Mouse (Mus musculus) heart, embryonic 16.5 days (tissue): ENCODE measurements around the gene Naa40. TPM values are rescaled to one million over a fixed set of nuclear protein-coding genes. Genes with fewer than 3 reads are reported as not detected.
A peak's percentile ranks its signal among the peaks of the same experiment; 100 is the strongest.

Experiments used
- ATAC-seq: fragments of 200-750 bp; cut with Nextera tagmentation; replicated peaks from 2 replicates; pipeline ENCODE4 v1.8.0; 2017; ENCODE audit warnings: moderate number of reproducible peaks; ENCODE audit not compliant: insufficient read depth, low FRiP score; ENCODE audit errors: extremely low read depth
- H3K27ac ChIP-seq: fragments of 300-500 bp; sonication (generic); 2 replicates; pipeline ENCODE4 v1.5.1; 2014; ENCODE audit warnings: mild to moderate bottlenecking, low read length, control low read depth, moderate library complexity
- H3K27me3 ChIP-seq: fragments of 300-500 bp; sonication (generic); 2 replicates; pipeline ENCODE4 v1.6.1; 2014; ENCODE audit warnings: low read length, mixed read lengths; ENCODE audit not compliant: control insufficient read depth, insufficient read depth
- H3K36me3 ChIP-seq: fragments of 300-500 bp; sonication (generic); 2 replicates; pipeline ENCODE4 v1.6.1; 2014; ENCODE audit not compliant: control insufficient read depth, insufficient read depth
- H3K4me1 ChIP-seq: fragments of 300-500 bp; sonication (generic); 2 replicates; pipeline ENCODE4 v1.6.1; 2014; ENCODE audit warnings: low read length, mixed read lengths; ENCODE audit not compliant: control insufficient read depth, insufficient read depth
- H3K4me2 ChIP-seq: fragments of 300-500 bp; sonication (generic); 2 replicates; pipeline ENCODE4 v1.6.1; 2014; ENCODE audit warnings: low read depth, mild to moderate bottlenecking, control low read depth, low read length
- H3K4me3 ChIP-seq: fragments of 300-500 bp; sonication (generic); 2 replicates; pipeline ENCODE4 v1.5.1; 2014; ENCODE audit warnings: mild to moderate bottlenecking, control low read depth, low read length
- H3K9ac ChIP-seq: fragments of 300-500 bp; sonication (generic); 2 replicates; pipeline ENCODE4 v1.6.1; 2014; ENCODE audit warnings: low read length, control low read depth
- H3K9me3 ChIP-seq: fragments of 300-500 bp; sonication (generic); replicated peaks from 2 replicates; pipeline ENCODE4 v1.6.1; 2016; ENCODE audit warnings: low read length; ENCODE audit not compliant: control insufficient read depth
- WGBS: fragments of 180-500 bp; shearing (Covaris S2); extraction: QIAGEN DNeasy Blood & Tissue Kit; methylation state at CpG from one replicate; pipeline ENCODE4 v1.1.7; 2014; 5-methylcytosine and 5-hydroxymethylcytosine counted together
- polyA plus RNA-seq: library from polyadenylated mRNA; unstranded; fragments of >200 nt; fragmentation: Nextera tagmentation; extraction: Ambion mirVana; gene quantifications from 2 replicates; pipeline ENCODE4 v1.2.1, GENCODE M21; 2015

The Naa40 gene
- polyA plus RNA-seq, 1 experiment from 2014 or later, result 59.3 TPM

- Histone ChIP-seq H3K4me2 (peak within 1 kb of the TSS; percentile 79), H3K4me3 (peak within 1 kb of the TSS; percentile 71), H3K36me3 (peaks cover under 1% of the 10 kb centered on the region; the same call in 1 of the 2 replicates), H3K9me3 (peaks cover 4% of the 10 kb centered on the region; the same call in 1 of the 2 replicates), H3K4me1 (peaks cover 46% of the 10 kb centered on the region), H3K9ac (peak within 1 kb of the TSS; percentile 88), H3K27me3 (no peaks in the 10 kb centered on the region), H3K27ac (peak within 1 kb of the TSS; percentile 94)
- peak; percentile 70 for ATAC-seq
- 2% methylated on average over 28 of the region's 28 CpGs for WGBS
Observed at GRCm38 (mm10) chr19:7267091-7267741, 26.2 kb upstream of the Naa40 start, which contains the start of gene Rcor2. Rcor2 (plus strand) TSS chr19:7267325.

GRCm38 (mm10) chr19:7266421-7266831 is 25.4 kb upstream of the Naa40 start:
- H3K4me2 ChIP-seq, result peak overlapping the region; percentile 79; the same call in 1 of the 2 replicates
- peaks cover 46% of the 10 kb centered on the region for H3K4me1 ChIP-seq
- no peak overlapping the region for H3K4me3 ChIP-seq
- no peaks in the 10 kb centered on the region for H3K27me3 ChIP-seq
- H3K9me3 ChIP-seq, result peaks cover 7% of the 10 kb centered on the region; the same call in 1 of the 2 replicates
- peak overlapping the region; percentile 53 for H3K9ac ChIP-seq
- no peaks in the 10 kb centered on the region for H3K36me3 ChIP-seq
- H3K27ac ChIP-seq, result peak overlapping the region; percentile 94
- ATAC-seq, result no peak
- 61% methylated on average over 4 of the region's 4 CpGs for WGBS

- H3K4me1 ChIP-seq, result peaks cover 46% of the 10 kb centered on the region
- H3K4me2 ChIP-seq, result peak overlapping the region; percentile 21; the same call in 1 of the 2 replicates
- H3K9me3 ChIP-seq, result peaks cover 7% of the 10 kb centered on the region; the same call in 1 of the 2 replicates
- peak overlapping the region; percentile 94 for H3K27ac ChIP-seq
- H3K4me3 ChIP-seq, result no peak overlapping the region
- ATAC-seq, result no peak
- peak overlapping the region; percentile 53 for H3K9ac ChIP-seq
- WGBS, result 26% methylated on average over 14 of the region's 14 CpGs
- no peaks in the 10 kb centered on the region for H3K36me3 ChIP-seq
- H3K27me3 ChIP-seq, result no peaks in the 10 kb centered on the region
Observed at GRCm38 (mm10) chr19:7265478-7266191, 24.7 kb upstream of the Naa40 start.

GRCm38 (mm10) chr19:7264766-7265331 is 23.9 kb upstream of the Naa40 start:
- Histone ChIP-seq H3K27me3 (no peaks in the 10 kb centered on the region), H3K4me1 (peaks cover 44% of the 10 kb centered on the region), H3K4me2 (no peak overlapping the region; the same call in 1 of the 2 replicates), H3K4me3 (no peak overlapping the region), H3K9ac (peak overlapping the region; percentile 53), H3K27ac (peak overlapping the region; percentile 94), H3K36me3 (no peaks in the 10 kb centered on the region), H3K9me3 (peaks cover 7% of the 10 kb centered on the region; the same call in 1 of the 2 replicates)
- ATAC-seq, result peak; percentile 23; the same call in 1 of the 2 replicates
- 28% methylated on average over 6 of the region's 6 CpGs for WGBS

- H3K9me3 ChIP-seq, result peaks cover 7% of the 10 kb centered on the region; the same call in 1 of the 2 replicates
- H3K4me1 ChIP-seq, result peaks cover 38% of the 10 kb centered on the region
- no peak overlapping the region; the same call in 1 of the 2 replicates for H3K4me2 ChIP-seq
- H3K4me3 ChIP-seq, result no peak overlapping the region
- no peaks in the 10 kb centered on the region for H3K36me3 ChIP-seq
- no peak for ATAC-seq
- peak overlapping the region; percentile 94 for H3K27ac ChIP-seq
- H3K9ac ChIP-seq, result peak overlapping the region; percentile 43; the same call in 1 of the 2 replicates
- WGBS, result 12% methylated on average over 9 of the region's 9 CpGs
- H3K27me3 ChIP-seq, result no peaks in the 10 kb centered on the region
Observed at GRCm38 (mm10) chr19:7264088-7264765, 23.2 kb upstream of the Naa40 start.

- peaks cover 33% of the 10 kb centered on the region for H3K4me1 ChIP-seq
- ATAC-seq, result no peak
- no peaks in the 10 kb centered on the region for H3K36me3 ChIP-seq
- WGBS, result 76% methylated on average over 1 of the region's 1 CpGs
- no peak overlapping the region for H3K27ac ChIP-seq
- H3K9ac ChIP-seq, result no peak overlapping the region
- H3K4me3 ChIP-seq, result no peak overlapping the region
- peaks cover 7% of the 10 kb centered on the region; the same call in 1 of the 2 replicates for H3K9me3 ChIP-seq
- H3K4me2 ChIP-seq, result no peak overlapping the region
- H3K27me3 ChIP-seq, result no peaks in the 10 kb centered on the region
Observed at GRCm38 (mm10) chr19:7262592-7262991, 21.6 kb upstream of the Naa40 start.

GRCm38 (mm10) chr19:7261964-7262363 is 21.0 kb upstream of the Naa40 start:
- peaks cover 27% of the 10 kb centered on the region for H3K4me1 ChIP-seq
- peaks cover 7% of the 10 kb centered on the region; the same call in 1 of the 2 replicates for H3K9me3 ChIP-seq
- WGBS, result 88% methylated on average over 3 of the region's 3 CpGs
- no peaks in the 10 kb centered on the region for H3K36me3 ChIP-seq
- no peak overlapping the region for H3K4me2 ChIP-seq
- H3K4me3 ChIP-seq, result no peak overlapping the region
- no peak for ATAC-seq
- H3K9ac ChIP-seq, result no peak overlapping the region
- H3K27ac ChIP-seq, result no peak overlapping the region
- no peaks in the 10 kb centered on the region for H3K27me3 ChIP-seq

GRCm38 (mm10) chr19:7261476-7261875 is 20.5 kb upstream of the Naa40 start:
- no peak overlapping the region for H3K4me3 ChIP-seq
- H3K4me2 ChIP-seq, result no peak overlapping the region
- H3K27ac ChIP-seq, result no peak overlapping the region
- peaks cover 7% of the 10 kb centered on the region; the same call in 1 of the 2 replicates for H3K9me3 ChIP-seq
- H3K4me1 ChIP-seq, result peaks cover 22% of the 10 kb centered on the region
- H3K9ac ChIP-seq, result no peak overlapping the region
- ATAC-seq, result no peak
- H3K27me3 ChIP-seq, result no peaks in the 10 kb centered on the region
- WGBS, result 93% methylated on average over 1 of the region's 1 CpGs
- H3K36me3 ChIP-seq, result no peaks in the 10 kb centered on the region
